Mouse (Mus musculus): ENCODE data around the gene Lgr5. TPM values are rescaled to one million over a fixed set of nuclear protein-coding genes. Genes with fewer than 3 reads are reported as not detected.

Lgr5 gene
- polyA plus RNA-seq, 1 experiment from 2014 or later, result 3.0 TPM

DNA sequence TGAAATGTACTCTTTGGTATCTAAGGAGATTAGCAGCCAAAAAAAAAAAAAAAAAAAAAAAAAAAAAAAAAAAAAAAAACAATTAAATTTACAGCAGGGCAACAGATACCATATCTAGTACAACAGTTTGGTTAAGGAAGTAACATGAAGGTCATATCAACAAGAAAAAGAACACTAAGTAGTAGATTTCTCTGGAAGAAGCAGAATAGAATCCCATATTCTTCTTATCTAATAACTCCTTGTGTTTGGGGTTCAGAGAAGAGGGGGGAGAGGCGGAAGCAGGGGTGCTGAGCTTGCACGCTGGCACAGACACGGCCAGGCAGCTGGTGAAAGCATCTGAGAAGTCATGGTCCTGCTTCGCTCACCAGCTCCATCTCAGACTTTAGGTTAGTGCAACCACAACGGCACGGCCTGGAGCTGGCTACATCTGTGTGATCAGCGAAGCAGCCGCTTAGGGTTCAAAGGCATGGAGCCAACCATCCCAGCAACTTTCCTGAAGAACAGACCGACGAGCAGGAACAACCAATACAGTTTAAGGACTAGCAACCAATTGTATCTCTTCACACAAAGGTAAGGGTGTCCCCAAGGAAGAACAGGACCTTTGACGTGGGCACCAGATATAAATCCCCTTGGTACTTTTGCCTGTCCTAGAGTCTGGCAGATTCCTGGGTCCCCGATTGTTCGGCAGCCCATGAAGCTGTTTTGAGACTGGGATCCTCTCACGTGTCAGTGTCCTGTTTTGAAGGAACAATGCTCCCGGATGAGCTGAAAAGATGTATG lies 17.7 kb downstream of the Lgr5 start, which contains the start of gene A930009A15Rik:
A930009A15Rik (plus strand) TSS at position 275 of the 780 bp plus-strand sequence.
- Histone ChIP-seq H3K4me3 (replicated peaks) (no peak within 1 kb of the TSS), H3K36me3 (no peaks in the 10 kb centered on the region), H3K27ac (replicated peaks) (peak within 1 kb of the TSS; percentile 48), H3K27me3 (replicated peaks) (no peaks in the 10 kb centered on the region), H3K4me2 (peak within 1 kb of the TSS; percentile 29; the same call in 1 of the 2 replicates), H3K4me1 (peaks cover 15% of the 10 kb centered on the region), H3K9ac (replicated peaks) (no peak within 1 kb of the TSS), H3K9me3 (replicated peaks) (no peaks in the 10 kb centered on the region)
- ATAC-seq (ENCODE audit: low FRiP score), result 0 out of 2 replicates have a peak, but pooled peaks have one; percentile 40
- 47% methylated on average over 15 of the region's 15 CpGs for WGBS

DNA sequence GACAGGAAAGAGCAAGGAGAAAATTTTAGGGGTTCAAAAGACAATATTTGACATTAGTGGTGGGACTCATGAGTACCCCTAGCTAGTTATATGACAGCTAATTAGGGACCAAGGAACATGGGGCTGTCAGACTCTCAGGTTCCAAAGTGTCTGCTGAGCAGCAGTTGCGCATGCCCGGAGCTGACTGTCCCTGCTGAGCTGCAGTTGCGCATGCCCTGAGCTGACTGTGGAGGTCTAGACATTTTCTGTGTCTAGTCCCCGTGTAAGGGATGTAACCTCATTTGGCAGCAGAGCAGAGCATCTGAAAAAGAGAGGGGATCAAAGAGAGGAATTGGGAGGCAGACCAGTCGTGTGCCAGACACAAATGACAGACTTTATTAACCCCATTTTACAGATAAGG lies 23.6 kb downstream of the Lgr5 start:
- Histone ChIP-seq H3K4me3 (replicated peaks) (no peak overlapping the region), H3K4me2 (no peak overlapping the region), H3K9me3 (replicated peaks) (no peaks in the 10 kb centered on the region), H3K27ac (replicated peaks) (no peak overlapping the region), H3K9ac (replicated peaks) (no peak overlapping the region), H3K36me3 (no peaks in the 10 kb centered on the region), H3K27me3 (replicated peaks) (no peaks in the 10 kb centered on the region), H3K4me1 (0 out of 2 replicates have a peak, but pooled peaks cover 2% of the 10 kb centered on the region)
- no peak for ATAC-seq (ENCODE audit: low FRiP score)
- 88% methylated on average over 5 of the region's 5 CpGs for WGBS

DNA sequence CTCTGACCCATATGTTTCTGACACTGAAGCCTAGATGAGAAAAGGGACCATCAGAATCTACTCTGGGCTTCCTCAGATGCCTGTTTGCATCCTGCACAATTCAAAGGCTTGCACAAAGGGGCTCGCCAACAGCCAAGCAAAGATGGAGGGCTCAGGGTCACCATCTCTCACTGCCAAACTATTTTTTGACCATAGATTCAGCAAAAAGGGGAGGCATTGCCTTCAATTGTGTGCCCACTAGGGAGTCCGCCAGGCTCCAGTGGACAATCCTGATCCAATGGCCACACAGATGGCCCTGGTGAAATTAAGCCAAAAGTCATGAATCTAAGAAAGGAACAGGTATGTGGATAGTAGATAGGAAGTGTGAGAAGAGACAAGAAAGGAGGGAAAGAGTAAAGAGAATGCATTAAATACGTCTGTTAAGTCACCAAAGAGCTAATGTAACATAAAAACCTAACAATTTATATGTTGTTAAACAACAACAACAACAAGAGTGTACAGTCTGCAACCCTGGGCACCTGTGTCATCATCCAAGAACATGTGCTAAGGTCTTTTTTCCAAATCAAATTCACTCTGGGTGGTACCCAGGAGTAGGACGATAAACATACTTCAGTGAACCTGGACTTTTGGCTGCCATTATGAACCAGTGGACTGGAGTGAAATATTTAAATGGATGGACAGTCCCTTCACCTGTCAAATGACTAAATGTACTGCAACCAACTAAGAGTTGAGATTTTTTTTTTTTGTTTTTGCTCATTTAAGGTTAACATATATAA lies 24.5 kb downstream of the Lgr5 start:
- 94% methylated on average over 4 of the region's 4 CpGs for WGBS
- Histone ChIP-seq H3K4me3 (replicated peaks) (no peak overlapping the region), H3K4me2 (no peak overlapping the region), H3K27me3 (replicated peaks) (no peaks in the 10 kb centered on the region), H3K4me1 (0 out of 2 replicates have a peak, but pooled peaks cover 2% of the 10 kb centered on the region), H3K9me3 (replicated peaks) (no peaks in the 10 kb centered on the region), H3K9ac (replicated peaks) (no peak overlapping the region), H3K27ac (replicated peaks) (no peak overlapping the region), H3K36me3 (no peaks in the 10 kb centered on the region)
- ATAC-seq (ENCODE audit: low FRiP score), result no peak

DNA sequence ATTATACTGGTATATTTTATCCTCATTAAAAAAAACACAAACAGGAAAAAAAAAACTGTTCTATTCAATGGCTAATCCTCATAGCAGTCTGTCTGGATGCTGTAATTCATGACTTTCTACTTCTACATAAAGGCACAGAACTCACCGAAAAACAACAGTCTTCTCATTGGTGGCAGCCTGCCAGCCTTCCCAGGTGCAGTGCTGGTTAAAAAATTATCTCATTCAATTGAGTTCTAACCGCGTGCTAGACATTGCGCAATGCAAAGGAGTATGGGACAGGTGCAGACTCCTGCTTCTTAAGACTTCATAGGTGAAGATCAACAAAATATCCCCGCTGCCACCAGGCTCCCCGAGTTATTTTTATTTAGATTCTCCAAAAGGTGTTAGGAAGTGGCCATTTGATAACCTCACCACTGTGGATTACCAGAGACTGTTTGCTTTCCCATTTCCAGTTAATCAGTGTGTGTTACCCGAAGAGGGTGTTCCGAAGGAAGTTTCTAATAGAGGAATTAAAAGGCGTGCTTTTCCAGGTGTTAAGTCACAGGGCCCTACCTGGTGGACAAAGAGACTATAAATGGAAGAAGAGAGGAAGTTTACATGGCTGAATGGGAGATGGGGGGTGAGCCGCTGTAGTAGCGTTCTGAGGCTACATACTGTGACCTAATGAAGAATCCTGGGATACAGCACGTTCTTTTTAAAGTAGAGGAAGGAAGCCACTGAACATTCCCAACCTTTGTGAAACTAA lies 26.3 kb downstream of the Lgr5 start:
- Histone ChIP-seq H3K4me3 (replicated peaks) (no peak overlapping the region), H3K27me3 (replicated peaks) (no peaks in the 10 kb centered on the region), H3K36me3 (no peaks in the 10 kb centered on the region), H3K27ac (replicated peaks) (no peak overlapping the region), H3K9me3 (replicated peaks) (no peaks in the 10 kb centered on the region), H3K4me2 (no peak overlapping the region), H3K4me1 (0 out of 2 replicates have a peak, but pooled peaks cover 2% of the 10 kb centered on the region), H3K9ac (replicated peaks) (no peak overlapping the region)
- WGBS, result 56% methylated on average over 12 of the region's 12 CpGs
- ATAC-seq (ENCODE audit: low FRiP score), result no peak

DNA sequence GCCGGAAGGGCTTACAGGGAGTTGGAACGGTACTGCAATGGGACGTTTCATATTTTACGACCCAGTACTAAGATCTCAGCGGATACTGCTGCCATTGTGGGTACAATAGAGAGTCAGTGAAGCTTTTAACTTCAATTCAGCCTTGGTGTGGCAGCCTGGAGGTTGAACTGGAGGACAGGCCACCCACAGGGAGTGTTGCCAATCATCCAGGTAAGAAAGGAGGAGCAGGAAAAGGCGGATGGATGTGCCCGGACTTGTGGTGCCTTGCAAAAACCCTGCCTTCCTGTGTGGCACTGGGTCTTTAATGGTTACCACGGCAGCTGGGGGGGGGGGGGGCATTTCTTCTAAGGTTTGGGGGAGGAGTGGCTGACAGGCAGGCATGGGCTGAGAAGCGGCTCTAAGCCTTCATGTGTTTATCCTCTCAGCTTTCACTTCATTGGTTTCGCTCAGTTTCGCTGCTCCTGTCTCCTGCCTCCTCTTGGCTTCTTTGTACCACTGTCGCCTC lies 30.8 kb downstream of the Lgr5 start:
- ATAC-seq (ENCODE audit: low FRiP score), result no peak
- no peaks in the 10 kb centered on the region for H3K36me3 ChIP-seq
- no peaks in the 10 kb centered on the region for H3K9me3 ChIP-seq (replicated peaks)
- 0 out of 2 replicates have a peak, but pooled peaks cover 2% of the 10 kb centered on the region for H3K4me1 ChIP-seq
- 17% methylated on average over 12 of the region's 12 CpGs for WGBS
- H3K9ac ChIP-seq (replicated peaks), result no peak overlapping the region
- no peak overlapping the region for H3K4me3 ChIP-seq (replicated peaks)
- peak overlapping the region; percentile 2 for H3K4me2 ChIP-seq
- H3K27ac ChIP-seq (replicated peaks), result no peak overlapping the region
- no peaks in the 10 kb centered on the region for H3K27me3 ChIP-seq (replicated peaks)

DNA sequence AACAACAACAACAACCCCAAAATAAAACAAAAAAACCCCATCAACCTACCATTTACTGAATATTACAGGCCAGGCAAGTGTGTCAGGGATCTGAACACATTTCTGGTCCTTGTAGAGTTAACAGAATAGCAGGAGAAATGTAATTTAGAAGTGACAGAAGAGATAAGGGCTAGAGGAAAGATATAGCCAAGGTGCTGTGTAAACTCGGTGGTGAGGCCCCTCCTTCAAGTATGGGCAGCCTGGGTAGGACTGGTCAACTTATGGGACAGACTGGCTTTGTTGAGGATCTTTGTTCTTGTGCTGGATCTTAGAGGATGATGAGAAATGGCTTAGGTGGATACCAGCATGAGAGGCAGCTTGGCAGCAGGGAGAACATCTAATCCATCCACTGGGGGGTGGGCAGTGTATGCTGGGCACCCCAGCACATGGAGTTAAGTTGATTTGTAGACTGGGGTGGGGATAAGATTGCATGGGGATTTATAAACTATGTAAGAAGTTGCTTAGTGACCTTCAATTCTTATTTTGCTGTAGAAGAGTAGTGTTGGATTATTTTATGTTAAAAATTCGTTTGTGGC lies 32.3 kb downstream of the Lgr5 start:
- ATAC-seq (ENCODE audit: low FRiP score), result no peak
- 71% methylated on average over 2 of the region's 2 CpGs for WGBS
- Histone ChIP-seq H3K27ac (replicated peaks) (no peak overlapping the region), H3K9me3 (replicated peaks) (no peaks in the 10 kb centered on the region), H3K36me3 (no peaks in the 10 kb centered on the region), H3K4me2 (no peak overlapping the region), H3K27me3 (replicated peaks) (no peaks in the 10 kb centered on the region), H3K9ac (replicated peaks) (no peak overlapping the region), H3K4me3 (replicated peaks) (no peak overlapping the region), H3K4me1 (no peaks in the 10 kb centered on the region)

DNA sequence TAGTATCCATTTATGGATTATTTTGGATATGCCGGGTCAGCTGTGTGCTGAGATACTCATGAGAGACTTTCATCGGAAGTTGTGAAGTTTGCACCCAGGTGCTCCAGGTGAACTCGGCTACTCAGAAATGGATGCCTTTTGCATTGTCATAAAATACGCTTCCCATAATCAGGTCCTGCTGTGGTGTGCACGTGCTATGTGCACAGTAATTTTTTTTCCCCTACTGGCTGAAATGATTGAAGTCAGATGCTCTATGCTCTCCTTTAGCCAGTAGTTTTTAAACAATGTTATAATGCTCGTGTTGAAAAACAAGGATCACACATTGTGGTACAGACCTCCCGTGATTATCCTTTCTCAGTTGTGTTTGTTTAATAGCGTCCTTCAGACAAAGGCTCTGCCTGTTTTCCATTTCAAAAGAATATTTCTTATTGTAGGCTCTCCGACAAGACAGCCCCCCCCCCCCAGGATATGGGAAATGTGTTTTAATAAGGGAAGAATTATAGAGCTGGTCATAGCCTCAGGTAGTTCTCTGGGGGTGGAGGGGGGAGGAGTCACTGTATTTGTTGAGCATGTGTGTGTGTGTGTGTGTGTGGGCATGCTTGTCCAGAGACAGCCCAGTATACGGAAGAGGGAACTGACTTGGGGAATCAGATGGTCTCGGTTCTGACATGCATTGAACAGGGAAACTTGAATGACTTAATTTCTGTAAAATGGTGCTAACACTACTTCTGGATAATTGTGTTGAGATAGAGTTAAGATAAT lies 34.0 kb downstream of the Lgr5 start:
- WGBS, result 57% methylated on average over 11 of the region's 11 CpGs
- Histone ChIP-seq H3K4me2 (no peak overlapping the region), H3K4me1 (no peaks in the 10 kb centered on the region), H3K9ac (replicated peaks) (no peak overlapping the region), H3K9me3 (replicated peaks) (no peaks in the 10 kb centered on the region), H3K27me3 (replicated peaks) (no peaks in the 10 kb centered on the region), H3K4me3 (replicated peaks) (no peak overlapping the region), H3K27ac (replicated peaks) (no peak overlapping the region), H3K36me3 (no peaks in the 10 kb centered on the region)
- no peak for ATAC-seq (ENCODE audit: low FRiP score)

DNA sequence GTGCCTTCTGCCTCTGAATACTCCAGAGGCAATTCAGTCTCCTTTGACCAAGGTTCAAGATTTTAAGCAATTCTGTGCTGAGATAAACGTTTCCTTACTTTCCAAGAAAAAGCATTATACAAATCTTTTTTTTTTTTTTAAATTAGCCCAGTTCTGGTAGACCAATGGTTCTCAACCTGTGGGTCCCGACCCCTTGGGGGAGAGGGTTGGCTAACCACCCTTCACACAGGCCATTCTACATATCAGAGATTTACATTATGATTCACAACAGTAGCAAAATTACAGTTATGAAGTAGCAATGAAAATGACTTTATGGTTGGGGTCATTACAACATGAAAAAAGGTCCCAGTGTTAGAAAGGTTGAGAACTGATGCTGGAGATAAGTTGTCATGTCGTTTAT lies 36.5 kb downstream of the Lgr5 start:
- ATAC-seq (ENCODE audit: low FRiP score), result no peak
- H3K36me3 ChIP-seq, result no peaks in the 10 kb centered on the region
- H3K27me3 ChIP-seq (replicated peaks), result no peaks in the 10 kb centered on the region
- H3K4me3 ChIP-seq (replicated peaks), result no peak overlapping the region
- no peak overlapping the region for H3K27ac ChIP-seq (replicated peaks)
- no peaks in the 10 kb centered on the region for H3K4me1 ChIP-seq
- no peak overlapping the region for H3K4me2 ChIP-seq
- 81% methylated on average over 3 of the region's 3 CpGs for WGBS
- H3K9ac ChIP-seq (replicated peaks), result no peak overlapping the region
- H3K9me3 ChIP-seq (replicated peaks), result no peaks in the 10 kb centered on the region

DNA sequence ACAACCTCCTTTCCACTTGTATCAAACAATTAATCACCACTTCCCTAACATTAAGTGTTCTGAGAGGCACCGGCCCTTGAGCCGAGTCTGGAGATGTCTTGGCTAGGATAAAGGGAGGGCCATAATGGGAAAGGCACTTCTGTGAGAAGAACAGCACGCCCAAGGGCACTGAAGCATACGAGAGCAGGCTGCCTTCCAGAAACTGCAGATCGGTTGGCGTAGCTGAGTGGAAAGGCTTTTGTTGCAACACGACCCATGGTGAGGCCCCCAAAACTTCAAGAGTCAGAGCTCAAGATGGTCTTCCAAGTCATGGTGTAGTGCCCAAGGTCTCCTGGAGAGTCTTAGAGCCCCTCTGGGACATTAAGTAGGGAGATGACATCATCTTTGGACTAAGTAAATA lies 37.3 kb downstream of the Lgr5 start:
- H3K27me3 ChIP-seq (replicated peaks), result no peaks in the 10 kb centered on the region
- no peak overlapping the region for H3K4me3 ChIP-seq (replicated peaks)
- no peak overlapping the region for H3K9ac ChIP-seq (replicated peaks)
- H3K4me2 ChIP-seq, result no peak overlapping the region
- no peaks in the 10 kb centered on the region for H3K4me1 ChIP-seq
- no peak for ATAC-seq (ENCODE audit: low FRiP score)
- H3K9me3 ChIP-seq (replicated peaks), result no peaks in the 10 kb centered on the region
- 64% methylated on average over 7 of the region's 7 CpGs for WGBS
- no peaks in the 10 kb centered on the region for H3K36me3 ChIP-seq
- H3K27ac ChIP-seq (replicated peaks), result no peak overlapping the region

DNA sequence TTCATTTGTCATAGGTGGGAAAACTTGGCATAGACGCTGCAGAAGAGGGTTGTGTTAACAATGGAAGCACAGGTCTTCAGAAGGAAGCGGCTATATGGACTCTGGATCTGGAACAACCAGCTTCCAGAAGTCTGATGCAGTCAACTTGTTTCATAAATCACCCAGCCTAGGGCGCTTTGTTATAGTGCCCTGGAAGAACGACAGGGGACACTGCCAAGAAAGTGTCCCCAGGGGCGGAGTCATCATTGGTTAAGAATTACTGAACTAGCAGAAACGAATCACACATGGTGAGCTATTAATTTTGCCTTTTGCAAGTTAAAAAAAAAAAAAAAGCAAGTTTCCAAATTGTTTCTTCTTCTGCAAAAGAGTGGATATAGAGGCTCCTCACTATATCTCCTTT lies 44.7 kb downstream of the Lgr5 start:
- ATAC-seq (ENCODE audit: low FRiP score), result no peak
- H3K9me3 ChIP-seq (replicated peaks), result no peaks in the 10 kb centered on the region
- no peaks in the 10 kb centered on the region for H3K4me1 ChIP-seq
- H3K9ac ChIP-seq (replicated peaks), result no peak overlapping the region
- no peak overlapping the region for H3K4me3 ChIP-seq (replicated peaks)
- H3K27ac ChIP-seq (replicated peaks), result no peak overlapping the region
- no peaks in the 10 kb centered on the region for H3K27me3 ChIP-seq (replicated peaks)
- 75% methylated on average over 6 of the region's 6 CpGs for WGBS
- no peak overlapping the region for H3K4me2 ChIP-seq
- H3K36me3 ChIP-seq, result no peaks in the 10 kb centered on the region

All from neural tube, embryonic 15.5 days (tissue).